Mouse (Mus musculus): ENCODE measurements around the gene Isca1.

DNA sequence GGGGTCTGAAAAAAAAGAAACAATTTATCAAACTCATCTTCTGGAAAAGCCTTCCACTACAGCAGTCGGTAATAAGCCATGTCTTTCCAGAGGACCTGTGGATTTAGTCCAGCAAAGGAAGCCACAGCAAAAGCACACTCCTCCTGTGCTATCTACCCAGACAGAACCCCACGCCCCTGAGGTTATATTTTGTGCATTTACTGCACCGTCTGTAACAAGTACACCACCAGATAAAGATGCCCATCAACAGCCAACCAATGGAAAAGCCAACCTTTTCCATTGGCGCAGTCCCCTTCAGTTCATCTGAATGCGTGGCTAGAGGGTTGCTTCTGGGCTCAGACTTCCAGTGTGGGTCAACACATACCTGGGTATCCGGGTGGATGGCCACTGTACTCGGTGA is 6.8 kb downstream of the Isca1 start:
- TF ChIP-seq POLR2A (IDR thresholded peaks at IDR 0.05; ENCODE audit: low read depth, low read length) (no peak), CTCF (IDR thresholded peaks at IDR 0.05; ENCODE audit: borderline replicate concordance, insufficient read depth, low read length) (no peak)

All from embryonic fibroblast, embryonic 13.5 days (primary cell).